Mouse (Mus musculus) right cerebral cortex, postnatal 36 days (tissue): Measurements from ENCODE around the gene Wfdc17.

ENCODE experiments used
- DNase-seq, 2 experiments: peaks; one replicate each; pipeline ENCODE4 v3.0.0; 2022; ENCODE audit warnings: low spot score in 2 of 2, mixed read lengths in 1 of 2

Wfdc17 gene

DNA sequence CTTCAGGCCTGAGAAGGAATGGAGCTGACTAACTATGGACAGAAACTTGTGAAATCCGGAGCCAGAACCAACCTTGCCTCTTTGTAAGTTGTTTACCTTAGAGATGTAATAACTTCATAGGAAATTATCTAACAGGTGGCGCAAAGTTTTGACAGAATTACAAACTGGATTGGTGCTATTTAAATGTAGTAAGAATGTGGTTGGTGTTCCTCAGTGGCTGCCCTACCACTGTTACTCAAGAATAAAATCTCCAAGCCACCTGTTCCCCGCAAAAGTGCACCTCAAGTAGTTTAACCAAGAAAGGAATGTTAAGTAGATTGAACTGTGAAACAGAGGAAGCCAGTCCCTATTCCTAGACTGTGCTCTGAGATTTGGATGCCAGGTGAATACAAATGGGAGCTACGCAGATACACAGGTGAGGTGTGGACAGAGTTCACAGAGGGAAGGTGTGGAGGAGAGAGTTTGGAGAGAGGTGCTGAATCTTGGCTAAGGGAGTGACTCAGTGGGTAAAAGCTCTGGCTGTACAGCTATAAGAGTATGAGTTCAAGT, 36.7 kb downstream of the Wfdc17 start:
- no peak for DNase-seq

DNA sequence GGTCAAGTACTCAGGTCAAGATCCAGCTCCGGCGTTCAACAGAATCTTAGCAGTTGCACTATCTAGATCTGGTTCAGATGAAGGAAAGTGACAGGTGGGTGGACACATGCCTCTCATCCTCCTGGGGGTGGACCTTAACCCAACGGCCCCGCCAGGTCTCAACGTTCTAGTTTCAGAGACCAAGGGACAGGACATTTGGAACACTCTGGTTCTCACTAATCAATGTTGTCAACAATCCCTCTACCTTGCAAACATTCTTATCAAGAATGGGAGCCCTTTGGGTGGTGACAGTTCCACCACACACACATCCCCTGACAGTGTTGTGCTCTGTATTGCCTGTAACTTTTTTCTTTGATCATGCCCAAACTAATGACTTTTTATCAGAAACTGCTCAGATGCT, 38.0 kb downstream of the Wfdc17 start:
- no peak for DNase-seq

DNA sequence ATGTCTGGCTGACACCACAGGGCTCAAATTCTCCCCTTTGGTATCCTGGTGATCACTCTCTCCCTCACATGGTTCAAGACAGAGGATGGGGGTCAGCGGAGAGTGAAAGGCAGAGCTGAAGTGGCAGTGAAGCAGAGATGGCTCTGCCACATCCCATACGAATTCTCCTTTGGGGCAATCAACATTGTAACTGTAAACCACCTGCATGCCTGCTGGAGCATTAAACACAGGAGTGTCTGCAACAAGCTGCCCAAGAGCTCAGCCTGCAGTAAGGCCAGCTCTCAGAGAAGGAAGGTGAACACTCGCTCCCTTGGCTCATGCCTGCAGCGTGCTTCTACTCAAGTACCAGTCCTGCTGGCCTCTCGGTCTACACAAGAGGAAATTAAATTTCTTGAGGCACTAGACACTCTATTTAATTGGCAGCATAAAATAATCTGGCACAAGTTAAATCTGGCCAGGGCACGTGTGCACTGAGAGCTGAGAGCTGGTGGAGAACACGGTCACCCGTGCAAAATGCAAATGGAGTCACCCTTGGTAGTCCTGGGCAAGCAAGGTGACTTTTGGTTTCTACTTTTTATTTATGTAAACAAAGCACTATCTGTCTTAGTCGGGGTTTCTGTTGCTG, 39.1 kb downstream of the Wfdc17 start:
- no peak for DNase-seq

DNA sequence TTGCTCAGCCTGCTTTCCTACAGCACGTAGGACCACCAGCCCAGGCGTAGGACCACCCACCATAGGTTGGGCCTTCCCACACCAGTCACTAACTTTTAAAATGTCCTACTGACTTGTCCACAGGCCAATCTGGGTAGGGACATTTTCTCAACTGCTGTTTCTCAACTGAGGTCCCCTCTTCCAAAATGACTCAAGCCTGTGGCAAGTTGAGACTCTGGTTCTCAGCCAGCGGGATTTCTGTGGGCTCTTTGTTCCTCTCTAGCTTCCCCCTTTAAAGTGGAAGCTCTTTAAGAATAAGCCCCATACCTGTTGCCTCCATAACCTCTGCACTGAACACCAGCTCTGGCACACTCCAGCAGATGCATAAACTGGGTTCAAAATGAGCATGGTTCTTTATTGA, 39.7 kb downstream of the Wfdc17 start:
- no peak for DNase-seq

DNA sequence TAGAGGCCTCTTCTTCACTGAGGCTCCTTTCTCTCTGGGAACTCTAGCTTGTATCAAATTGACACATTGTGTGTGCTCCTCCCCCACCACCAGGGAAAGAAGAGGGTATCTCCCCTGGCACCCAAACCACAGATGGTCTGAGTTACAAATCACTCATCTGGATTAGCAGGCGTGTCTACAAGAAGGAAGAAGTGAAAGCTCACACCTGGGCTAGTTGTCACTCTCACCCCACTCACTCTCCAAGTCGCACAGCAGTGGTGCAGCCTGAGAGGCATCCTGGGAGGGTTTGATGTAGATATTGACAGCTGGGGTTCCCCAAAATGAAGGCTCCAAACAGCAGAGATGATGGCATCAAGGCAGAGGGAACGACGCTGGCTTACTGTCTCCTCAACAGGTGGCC, 42.4 kb downstream of the Wfdc17 start:
- DNase-seq = no peak

DNA sequence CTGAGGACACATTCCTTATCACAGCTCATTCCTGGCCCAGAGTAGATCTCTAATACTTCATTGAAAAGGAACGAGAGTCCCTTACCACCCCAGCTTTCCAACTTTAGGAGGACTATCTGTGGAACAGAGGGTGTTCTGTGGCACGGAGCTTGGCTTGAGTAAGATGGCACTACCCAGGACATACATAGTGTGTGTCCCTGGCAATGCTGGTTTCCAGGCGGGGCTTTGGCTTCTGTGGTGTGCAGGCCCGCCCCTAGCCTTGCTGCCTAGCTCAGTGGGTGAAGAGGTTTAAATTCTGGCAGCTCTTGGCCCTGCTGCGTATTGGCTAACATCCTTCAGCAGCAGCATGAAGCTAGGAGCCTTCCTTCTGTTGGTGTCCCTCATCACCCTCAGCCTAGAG, 42.9 kb downstream of the Wfdc17 start, which contains the start of gene Wfdc21:
Wfdc21 (plus strand) TSS at position 260 of the 400 bp plus-strand sequence.
- no peak for DNase-seq

DNA sequence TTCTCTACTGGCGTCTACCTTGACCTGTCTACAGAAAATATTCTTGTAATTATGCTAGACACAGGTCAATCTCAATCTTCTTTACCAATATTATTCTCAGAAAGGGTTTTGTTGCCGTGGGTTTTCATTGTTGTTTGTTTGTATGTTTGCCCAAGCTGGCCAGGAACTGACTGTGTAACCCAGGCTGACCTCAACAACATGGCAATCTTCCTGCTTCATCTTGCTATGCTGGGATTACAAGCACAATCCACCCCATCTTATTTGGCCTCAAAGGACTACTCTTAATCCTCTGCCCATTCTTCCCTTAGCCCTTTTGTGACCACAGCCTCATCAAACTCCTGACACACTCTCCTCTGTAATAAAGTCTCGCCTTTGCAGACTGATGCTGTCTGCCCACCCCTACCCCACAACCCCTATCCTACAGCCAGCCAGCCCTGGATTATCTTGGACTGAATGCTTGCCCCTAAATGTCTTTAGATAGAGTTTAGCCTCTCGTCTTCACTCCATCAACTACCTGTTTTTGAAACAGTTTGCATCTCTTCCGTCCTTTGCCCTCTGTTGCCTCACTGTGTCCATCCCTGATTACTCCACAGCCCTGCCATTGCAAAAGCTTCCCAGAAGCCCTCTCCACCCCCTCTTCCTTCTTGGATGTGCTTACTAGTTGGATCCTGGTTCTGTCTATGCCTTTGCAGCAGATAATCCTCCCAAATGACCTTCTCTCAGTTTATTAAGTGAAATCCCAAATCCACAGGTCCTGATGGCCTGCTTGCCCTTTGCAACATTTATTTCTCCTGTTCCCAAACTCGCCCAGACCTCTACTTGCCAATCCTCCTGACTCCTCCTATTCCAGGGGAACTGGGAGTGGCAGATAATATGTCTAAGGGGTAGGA, 43.8 kb downstream of the Wfdc17 start:
- no peak for DNase-seq

DNA sequence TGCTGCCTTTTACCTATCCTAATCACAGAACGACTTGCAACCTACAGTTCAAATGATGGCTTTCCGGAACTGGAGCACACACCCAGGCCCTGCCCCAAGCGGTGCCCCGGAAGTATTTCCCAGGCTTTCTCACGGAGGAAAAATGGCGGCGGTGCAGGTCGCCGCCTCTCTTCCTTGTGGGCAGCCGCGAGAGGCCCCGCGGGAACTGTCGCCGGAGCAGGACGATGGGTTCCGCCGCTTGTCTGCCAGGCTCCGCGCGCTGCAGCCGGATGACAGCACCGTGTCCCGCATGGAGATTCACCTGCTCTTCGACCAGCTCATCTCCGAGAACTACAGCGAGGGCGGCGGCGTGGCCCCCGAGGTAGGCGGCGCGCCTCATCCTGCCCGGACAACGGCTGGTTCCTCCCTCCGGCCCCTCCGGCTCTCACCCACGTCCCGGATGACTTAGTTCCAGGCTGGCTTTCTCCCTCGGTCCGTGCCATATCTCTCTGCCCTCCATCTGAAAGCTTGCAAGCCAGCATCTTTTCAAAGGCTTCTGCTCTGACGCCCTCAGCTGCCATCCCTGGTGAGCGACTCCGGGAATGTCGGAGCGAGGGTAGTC, 49.9 kb downstream of the Wfdc17 start, which contains the start of gene Heatr6:
Heatr6 (plus strand) TSS at position 116 of the 601 bp plus-strand sequence.
- DNase-seq = peak; percentile 80 to 88

DNA sequence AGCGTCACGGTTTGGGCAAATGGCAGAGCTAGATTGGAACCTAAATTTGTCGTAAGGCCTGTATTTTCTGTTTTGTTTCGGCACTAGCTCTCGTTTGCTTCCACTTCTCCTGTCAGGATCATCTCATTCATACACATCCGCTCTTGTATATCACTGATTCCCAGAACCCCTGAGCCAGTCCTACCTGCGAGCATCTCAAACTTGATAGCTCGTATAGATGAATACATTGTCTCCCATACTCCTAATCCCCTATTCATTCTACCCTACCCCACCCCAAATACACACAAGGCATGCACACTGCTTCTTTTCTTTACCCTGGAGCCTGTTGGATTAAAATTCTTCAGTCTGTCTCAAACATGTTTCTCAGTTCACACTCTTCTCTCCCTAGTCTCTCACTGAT, 50.4 kb downstream of the Wfdc17 start:
- DNase-seq = no peak
